Mouse (Mus musculus) liver, embryonic 15.5 days (tissue): ENCODE results near the gene Adam19. TPM values are rescaled to one million over a fixed set of nuclear protein-coding genes. Genes with fewer than 3 reads are reported as not detected.

Source experiments
- ATAC-seq: fragments of 200-750 bp; cut with Nextera tagmentation; 2 replicates; pipeline ENCODE4 v1.8.0; 2017; ENCODE audit warnings: moderate number of reproducible peaks, mild to moderate bottlenecking, moderate library complexity; ENCODE audit not compliant: insufficient read depth
- H3K27ac ChIP-seq: fragments of 300-500 bp; sonication (generic); replicated peaks from 2 replicates; pipeline ENCODE4 v1.5.1; 2015; ENCODE audit warnings: mild to moderate bottlenecking, inconsistent platforms
- H3K27me3 ChIP-seq: fragments of 300-500 bp; sonication (generic); 2 replicates; pipeline ENCODE4 v1.6.1; 2015; ENCODE audit warnings: mild to moderate bottlenecking, inconsistent platforms
- H3K36me3 ChIP-seq: fragments of 300-500 bp; sonication (generic); replicated peaks from 2 replicates; pipeline ENCODE4 v1.6.1; 2015; ENCODE audit warnings: moderate library complexity, mild to moderate bottlenecking, inconsistent platforms
- H3K4me1 ChIP-seq: fragments of 300-500 bp; sonication (generic); replicated peaks from 2 replicates; pipeline ENCODE4 v1.6.1; 2015; ENCODE audit warnings: inconsistent platforms
- H3K4me2 ChIP-seq: fragments of 300-500 bp; sonication (generic); 2 replicates; pipeline ENCODE4 v1.6.1; 2015; ENCODE audit warnings: moderate library complexity, mild to moderate bottlenecking, inconsistent platforms
- H3K4me3 ChIP-seq: fragments of 300-500 bp; sonication (generic); replicated peaks from 2 replicates; pipeline ENCODE4 v1.5.1; 2015; ENCODE audit warnings: mild to moderate bottlenecking, inconsistent platforms
- H3K9ac ChIP-seq: fragments of 300-500 bp; sonication (generic); 2 replicates; pipeline ENCODE4 v1.6.1; 2015; ENCODE audit warnings: moderate library complexity, mild to moderate bottlenecking, inconsistent platforms
- H3K9me3 ChIP-seq: fragments of 300-500 bp; sonication (generic); replicated peaks from 2 replicates; pipeline ENCODE4 v1.6.1; 2016; ENCODE audit warnings: inconsistent platforms
- WGBS: fragments of 180-500 bp; shearing (Covaris S2); methylation state at CpG from one replicate; pipeline ENCODE4 v1.1.7; 2015; ENCODE audit warnings: mixed read lengths; ENCODE audit not compliant: insufficient replicate concordance; 5-methylcytosine and 5-hydroxymethylcytosine counted together
- microRNA-seq: library from miRNA; unstranded; fragments of <30 nt; microRNA quantifications from one replicate; pipeline ENCODE4, GENCODE M21; 2016
- polyA plus RNA-seq: library from polyadenylated mRNA; unstranded; fragments of >200 nt; fragmentation: Nextera tagmentation; extraction: Ambion mirVana; gene quantifications from 2 replicates; pipeline ENCODE4 v1.2.1, GENCODE M21; 2015

Adam19 gene
- polyA plus RNA-seq, 1 experiment from 2014 or later = 0.98 TPM

GRCm38 (mm10) chr11:46184946-46185345, 129.2 kb downstream of the Adam19 start:
- Histone ChIP-seq H3K9me3 (no peaks in the 10 kb centered on the region), H3K4me2 (no peak overlapping the region), H3K4me1 (no peaks in the 10 kb centered on the region), H3K27me3 (no peaks in the 10 kb centered on the region), H3K36me3 (no peaks in the 10 kb centered on the region), H3K27ac (no peak overlapping the region), H3K4me3 (no peak overlapping the region), H3K9ac (no peak overlapping the region)
- WGBS = 56% methylated on average over 3 of the region's 3 CpGs
- ATAC-seq = no peak

GRCm38 (mm10) chr11:46185486-46185885, 129.7 kb downstream of the Adam19 start:
- no peaks in the 10 kb centered on the region for H3K9me3 ChIP-seq
- no peak overlapping the region for H3K4me3 ChIP-seq
- no peaks in the 10 kb centered on the region for H3K36me3 ChIP-seq
- H3K27me3 ChIP-seq = no peaks in the 10 kb centered on the region
- WGBS = 32% methylated on average over 4 of the region's 4 CpGs
- H3K4me2 ChIP-seq = no peak overlapping the region
- no peak overlapping the region for H3K9ac ChIP-seq
- H3K27ac ChIP-seq = no peak overlapping the region
- ATAC-seq = no peak
- H3K4me1 ChIP-seq = no peaks in the 10 kb centered on the region

- Histone ChIP-seq H3K9ac (no peak overlapping the region), H3K27me3 (no peaks in the 10 kb centered on the region), H3K27ac (no peak overlapping the region), H3K4me2 (no peak overlapping the region), H3K4me1 (no peaks in the 10 kb centered on the region), H3K9me3 (no peaks in the 10 kb centered on the region), H3K36me3 (no peaks in the 10 kb centered on the region), H3K4me3 (no peak overlapping the region)
- WGBS = 60% methylated on average over 2 of the region's 2 CpGs
- ATAC-seq = no peak
Measured at GRCm38 (mm10) chr11:46188283-46188682, 132.5 kb downstream of the Adam19 start.

- Histone ChIP-seq H3K4me1 (no peaks in the 10 kb centered on the region), H3K9ac (no peak overlapping the region), H3K4me3 (no peak overlapping the region), H3K36me3 (0 out of 2 replicates have a peak, but pooled peaks cover 4% of the 10 kb centered on the region), H3K27ac (no peak overlapping the region), H3K27me3 (no peaks in the 10 kb centered on the region), H3K9me3 (no peaks in the 10 kb centered on the region), H3K4me2 (no peak overlapping the region)
- no peak for ATAC-seq
- 62% methylated on average over 4 of the region's 4 CpGs for WGBS
Measured at GRCm38 (mm10) chr11:46194175-46194574, 138.4 kb downstream of the Adam19 start.

Small RNA genes within 50 kb of the gene (microRNA-seq; reads per million reads assigned to microRNA genes)
- gene Mir7239 (not detected), gene Mir8100 (not detected)

Other genes starting within 250 kb of the Adam19 start
- gene Clint1, start 203.9 kb upstream of the Adam19 start, polyA plus RNA-seq = 53.8 and 62.1 TPM in 2 replicates
- 2.3 and 2.5 TPM in 2 replicates for gene Lsm11, start 111.1 kb upstream of the Adam19 start, polyA plus RNA-seq
- gene Thg1l, start 100.5 kb upstream of the Adam19 start, polyA plus RNA-seq = 5.5 and 5.7 TPM in 2 replicates
- not detected in 2 replicates for gene Sox30, start 75.7 kb upstream of the Adam19 start, polyA plus RNA-seq
- gene Gm12166, start 3.7 kb upstream of the Adam19 start, polyA plus RNA-seq = 3.4 TPM in 2 replicates
- 0.03 and 0.15 TPM in 2 replicates for gene Nipal4, start 110.5 kb downstream of the Adam19 start, polyA plus RNA-seq
- gene Fndc9, start 179.5 kb downstream of the Adam19 start, polyA plus RNA-seq = 0.03 and 0.12 TPM in 2 replicates